Mouse (Mus musculus): ENCODE measurements at regions not wholly inside any gene's neighbourhood (a gene's known extent, or its start where the extent isn't known, plus 50 kb on each side); places are given as distances from the start of the nearest gene placed in this dataset.

DNA sequence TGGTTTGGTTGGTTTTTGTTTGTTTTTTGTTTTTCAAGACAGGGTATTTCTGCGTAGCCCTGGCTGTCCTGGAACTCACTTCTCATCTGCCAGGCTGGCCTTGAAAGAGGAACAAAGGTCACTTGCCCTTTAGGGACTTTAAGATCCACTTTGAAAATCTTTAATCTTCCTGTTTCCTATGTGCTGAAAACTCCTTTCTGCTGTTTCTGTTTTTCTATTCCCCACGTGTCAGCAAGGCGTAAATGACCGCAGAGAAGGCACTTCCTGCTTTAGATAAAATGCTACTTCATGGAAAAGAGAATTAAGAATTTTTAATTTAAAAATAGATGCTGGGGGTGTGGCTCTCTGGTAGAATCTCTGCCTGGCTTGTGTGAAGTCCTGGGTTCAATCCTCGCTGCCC lies 98.9 kb upstream of the Foxn2 start:
- H3K4me3 ChIP-seq: no peak overlapping the region
- H3K36me3 ChIP-seq (replicated peaks): no peaks in the 10 kb centered on the region
- H3K4me2 ChIP-seq: no peak overlapping the region
- no peaks in the 10 kb centered on the region for H3K27me3 ChIP-seq (replicated peaks)
- no peaks in the 10 kb centered on the region for H3K9me3 ChIP-seq
- H3K4me1 ChIP-seq: no peaks in the 10 kb centered on the region
- 78% methylated on average over 5 of the region's 5 CpGs for WGBS
- no peak overlapping the region for H3K27ac ChIP-seq
- no peak overlapping the region for H3K9ac ChIP-seq
- no peak for ATAC-seq (replicated peaks)

DNA sequence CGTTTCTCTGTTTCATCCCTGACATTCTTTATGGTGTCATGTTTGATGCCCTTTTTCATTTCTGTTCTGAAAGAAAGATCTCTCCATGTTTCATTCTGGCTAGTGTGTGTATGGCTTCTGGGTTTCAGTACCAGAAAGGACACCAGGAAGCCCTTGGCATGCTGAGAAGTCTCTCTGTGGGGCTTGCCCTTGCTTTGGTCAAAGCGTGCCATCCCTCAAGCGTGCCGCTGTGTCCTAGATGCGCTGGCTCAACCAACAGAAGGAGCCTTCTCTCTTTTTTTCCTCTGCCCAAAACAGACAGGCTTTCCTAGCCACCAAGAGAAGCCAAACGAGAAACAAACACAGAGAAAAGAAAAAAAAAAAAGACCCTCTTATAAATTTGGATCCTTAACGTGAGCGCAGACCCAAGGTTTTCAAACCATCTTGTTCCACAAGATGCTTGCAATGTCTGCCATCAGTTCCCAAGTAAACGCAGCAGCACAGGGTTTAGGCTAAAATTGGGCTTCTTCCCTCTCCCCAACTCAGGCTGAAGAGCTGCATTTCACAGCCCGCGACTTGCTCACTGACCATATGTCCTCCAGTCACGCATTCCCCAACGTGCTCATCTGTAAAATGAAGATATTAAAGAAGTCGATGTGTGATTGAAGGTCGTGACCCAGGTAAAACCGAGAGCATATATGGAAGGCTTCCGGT lies 97.3 kb upstream of the Foxn2 start:
- no peaks in the 10 kb centered on the region for H3K36me3 ChIP-seq (replicated peaks)
- ATAC-seq (replicated peaks): no peak
- H3K4me1 ChIP-seq: no peaks in the 10 kb centered on the region
- no peak overlapping the region for H3K27ac ChIP-seq
- no peaks in the 10 kb centered on the region for H3K9me3 ChIP-seq
- no peak overlapping the region for H3K4me2 ChIP-seq
- WGBS: 83% methylated on average over 17 of the region's 17 CpGs
- no peaks in the 10 kb centered on the region for H3K27me3 ChIP-seq (replicated peaks)
- H3K4me3 ChIP-seq: no peak overlapping the region
- no peak overlapping the region for H3K9ac ChIP-seq

DNA sequence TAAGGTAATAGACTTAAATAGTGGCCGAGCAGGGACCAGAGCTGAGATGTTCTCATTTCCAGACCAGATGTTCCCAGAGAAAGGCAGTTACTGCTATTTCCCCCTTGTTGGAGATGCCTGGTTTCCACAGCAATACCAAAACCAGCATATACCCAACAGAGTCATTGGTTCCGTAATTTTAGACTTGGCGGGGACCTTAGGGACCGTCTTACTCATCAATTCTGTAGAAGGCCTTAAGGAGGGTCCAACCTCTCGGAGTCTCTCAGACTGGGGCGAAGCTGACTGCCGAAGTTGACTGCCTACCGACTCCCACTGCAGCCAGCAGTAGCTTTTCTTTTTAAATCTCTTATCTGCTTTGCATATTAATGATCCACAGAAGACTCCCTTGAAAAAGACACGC lies 95.1 kb upstream of the Foxn2 start:
- Histone ChIP-seq H3K36me3 (replicated peaks) (no peaks in the 10 kb centered on the region), H3K9ac (no peak overlapping the region), H3K4me1 (no peaks in the 10 kb centered on the region), H3K9me3 (no peaks in the 10 kb centered on the region), H3K27ac (no peak overlapping the region), H3K4me2 (no peak overlapping the region), H3K27me3 (replicated peaks) (no peaks in the 10 kb centered on the region), H3K4me3 (no peak overlapping the region)
- WGBS: 70% methylated on average over 9 of the region's 9 CpGs
- ATAC-seq (replicated peaks): no peak

GRCm38 (mm10) chr17:88346896-88347295 lies 93.6 kb upstream of the Foxn2 start:
- no peak overlapping the region for H3K27ac ChIP-seq
- no peaks in the 10 kb centered on the region for H3K9me3 ChIP-seq
- no peak overlapping the region for H3K4me3 ChIP-seq
- no peaks in the 10 kb centered on the region for H3K4me1 ChIP-seq
- H3K9ac ChIP-seq: no peak overlapping the region
- H3K27me3 ChIP-seq (replicated peaks): no peaks in the 10 kb centered on the region
- H3K4me2 ChIP-seq: no peak overlapping the region
- H3K36me3 ChIP-seq (replicated peaks): no peaks in the 10 kb centered on the region
- ATAC-seq (replicated peaks): no peak
- 59% methylated on average over 3 of the region's 3 CpGs for WGBS

DNA sequence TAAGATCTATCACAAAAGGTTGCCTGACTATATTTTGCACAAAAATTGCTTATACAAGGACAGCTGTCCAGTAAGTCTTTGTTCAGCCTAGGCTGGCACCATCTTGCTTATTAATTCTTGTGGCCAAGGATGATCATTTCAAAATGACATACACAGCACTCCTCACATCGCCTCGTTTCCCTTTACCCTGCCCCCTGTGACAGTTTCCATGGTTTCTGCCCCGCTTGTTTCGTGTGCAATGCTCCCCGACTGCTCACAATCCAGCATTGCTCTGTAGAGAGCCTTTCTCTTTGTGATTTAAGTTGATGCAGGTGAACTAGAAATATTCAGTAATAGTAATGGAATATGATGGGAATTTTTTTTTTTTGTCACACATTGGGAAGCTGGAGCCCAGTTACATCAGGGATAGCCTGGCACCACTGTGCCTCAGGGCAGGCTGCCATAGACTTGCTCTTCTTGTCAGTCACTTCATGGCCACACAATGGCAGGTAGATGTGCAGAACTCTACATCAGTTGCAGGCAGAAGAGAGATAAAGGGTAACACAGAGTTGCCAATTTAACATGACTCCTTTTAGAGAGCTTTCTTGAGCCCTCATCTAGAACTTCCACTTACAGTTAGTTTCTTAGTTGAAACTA lies 90.6 kb upstream of the Foxn2 start:
- H3K36me3 ChIP-seq (replicated peaks): no peaks in the 10 kb centered on the region
- H3K4me2 ChIP-seq: no peak overlapping the region
- H3K27ac ChIP-seq: no peak overlapping the region
- H3K4me3 ChIP-seq: no peak overlapping the region
- H3K9ac ChIP-seq: no peak overlapping the region
- peak; percentile 76 for ATAC-seq (replicated peaks)
- 54% methylated on average over 5 of the region's 5 CpGs for WGBS
- no peaks in the 10 kb centered on the region for H3K9me3 ChIP-seq
- H3K27me3 ChIP-seq (replicated peaks): no peaks in the 10 kb centered on the region
- H3K4me1 ChIP-seq: no peaks in the 10 kb centered on the region

DNA sequence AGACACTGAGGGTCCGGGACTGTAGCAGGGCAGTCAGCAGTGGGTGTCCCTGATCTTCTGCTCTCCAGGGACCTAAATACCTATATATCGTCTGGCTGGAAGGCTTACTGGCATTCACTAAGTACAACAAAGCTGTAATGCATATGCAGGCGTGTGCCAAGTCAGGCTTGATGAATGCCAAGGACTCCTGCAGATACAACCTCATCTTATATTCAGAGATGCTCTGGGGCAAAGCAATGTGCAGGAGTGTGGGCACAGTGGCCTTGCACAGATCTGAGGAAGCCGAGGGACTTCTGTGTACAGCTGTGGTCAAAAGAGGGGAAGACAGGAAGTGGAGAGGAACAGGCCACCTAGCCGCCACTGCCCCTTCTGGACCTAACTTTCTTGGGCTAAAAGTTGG lies 89.5 kb upstream of the Foxn2 start:
- Histone ChIP-seq H3K4me1 (no peaks in the 10 kb centered on the region), H3K4me2 (no peak overlapping the region), H3K36me3 (replicated peaks) (no peaks in the 10 kb centered on the region), H3K27me3 (replicated peaks) (no peaks in the 10 kb centered on the region), H3K4me3 (no peak overlapping the region), H3K9me3 (no peaks in the 10 kb centered on the region), H3K27ac (no peak overlapping the region), H3K9ac (no peak overlapping the region)
- ATAC-seq (replicated peaks): no peak
- 76% methylated on average over 5 of the region's 5 CpGs for WGBS

GRCm38 (mm10) chr17:88352960-88353359 lies 87.6 kb upstream of the Foxn2 start:
- no peak overlapping the region for H3K4me2 ChIP-seq
- H3K36me3 ChIP-seq (replicated peaks): no peaks in the 10 kb centered on the region
- no peaks in the 10 kb centered on the region for H3K4me1 ChIP-seq
- H3K9ac ChIP-seq: no peak overlapping the region
- H3K9me3 ChIP-seq: no peaks in the 10 kb centered on the region
- H3K4me3 ChIP-seq: no peak overlapping the region
- no peak for ATAC-seq (replicated peaks)
- no peak overlapping the region for H3K27ac ChIP-seq
- no peaks in the 10 kb centered on the region for H3K27me3 ChIP-seq (replicated peaks)

DNA sequence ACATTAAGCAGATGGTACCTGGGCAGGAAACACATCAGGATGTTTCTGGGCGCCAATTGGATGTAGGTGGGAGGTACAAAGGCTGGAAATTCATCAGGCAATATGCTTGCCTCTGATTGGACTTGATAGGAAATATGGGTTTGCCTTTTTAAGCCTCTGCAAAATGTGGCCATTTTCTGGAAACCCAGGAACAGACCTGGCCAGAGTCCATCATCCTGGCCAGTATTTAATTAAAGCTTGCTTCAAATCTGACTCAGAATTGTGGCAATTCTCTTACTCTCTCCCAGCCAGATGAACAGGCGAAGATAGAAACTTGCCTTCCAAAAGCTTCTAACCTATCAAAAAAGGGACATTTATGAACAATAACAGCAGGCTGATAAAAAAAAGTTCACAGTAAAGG lies 79.3 kb upstream of the Foxn2 start:
- Histone ChIP-seq H3K27me3 (replicated peaks) (no peaks in the 10 kb centered on the region), H3K9ac (no peak overlapping the region), H3K4me1 (no peaks in the 10 kb centered on the region), H3K4me2 (no peak overlapping the region), H3K4me3 (no peak overlapping the region), H3K9me3 (no peaks in the 10 kb centered on the region), H3K27ac (no peak overlapping the region), H3K36me3 (replicated peaks) (no peaks in the 10 kb centered on the region)
- no peak for ATAC-seq (replicated peaks)
- 81% methylated on average over 2 of the region's 2 CpGs for WGBS

DNA sequence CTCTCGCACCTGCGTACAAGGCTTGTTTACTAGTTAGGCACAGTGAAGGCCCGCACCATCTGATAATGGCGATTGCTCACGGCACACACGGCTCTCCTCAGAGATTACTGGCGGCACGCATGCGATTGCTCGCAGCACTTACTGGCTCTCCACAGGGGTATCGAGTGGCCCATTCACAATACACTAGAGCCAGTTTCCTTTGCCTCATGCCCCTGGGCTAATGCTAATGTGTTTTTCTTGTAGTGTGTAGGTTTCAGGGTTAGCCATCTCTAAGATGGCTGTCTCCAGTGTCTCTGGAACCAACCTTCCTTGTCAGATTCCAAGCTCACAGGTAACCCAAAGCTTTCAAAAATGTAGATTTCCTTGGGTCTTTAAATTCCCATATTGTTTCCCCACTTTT lies 78.1 kb upstream of the Foxn2 start:
- no peak for ATAC-seq (replicated peaks)
- Histone ChIP-seq H3K36me3 (replicated peaks) (no peaks in the 10 kb centered on the region), H3K27ac (no peak overlapping the region), H3K4me3 (no peak overlapping the region), H3K4me2 (no peak overlapping the region), H3K9me3 (no peaks in the 10 kb centered on the region), H3K4me1 (no peaks in the 10 kb centered on the region), H3K27me3 (replicated peaks) (no peaks in the 10 kb centered on the region), H3K9ac (no peak overlapping the region)
- WGBS: 81% methylated on average over 11 of the region's 11 CpGs

GRCm38 (mm10) chr17:88367876-88368275 lies 72.6 kb upstream of the Foxn2 start:
- Histone ChIP-seq H3K27ac (no peak overlapping the region), H3K27me3 (replicated peaks) (no peaks in the 10 kb centered on the region), H3K4me3 (no peak overlapping the region), H3K4me2 (no peak overlapping the region), H3K36me3 (replicated peaks) (no peaks in the 10 kb centered on the region), H3K9ac (no peak overlapping the region), H3K4me1 (no peaks in the 10 kb centered on the region), H3K9me3 (no peaks in the 10 kb centered on the region)
- 80% methylated on average over 5 of the region's 5 CpGs for WGBS
- no peak for ATAC-seq (replicated peaks)

- Histone ChIP-seq H3K36me3 (replicated peaks) (no peaks in the 10 kb centered on the region), H3K9me3 (no peaks in the 10 kb centered on the region), H3K9ac (no peak overlapping the region), H3K27me3 (replicated peaks) (no peaks in the 10 kb centered on the region), H3K27ac (no peak overlapping the region), H3K4me1 (no peaks in the 10 kb centered on the region), H3K4me3 (no peak overlapping the region), H3K4me2 (no peak overlapping the region)
- ATAC-seq (replicated peaks): no peak
- WGBS: 82% methylated on average over 8 of the region's 8 CpGs
Observed at GRCm38 (mm10) chr17:88369971-88370370, 70.5 kb upstream of the Foxn2 start.

GRCm38 (mm10) chr17:88370676-88371075 lies 69.8 kb upstream of the Foxn2 start:
- Histone ChIP-seq H3K4me2 (no peak overlapping the region), H3K9ac (no peak overlapping the region), H3K4me3 (no peak overlapping the region), H3K27me3 (replicated peaks) (no peaks in the 10 kb centered on the region), H3K27ac (no peak overlapping the region), H3K9me3 (no peaks in the 10 kb centered on the region), H3K4me1 (no peaks in the 10 kb centered on the region), H3K36me3 (replicated peaks) (no peaks in the 10 kb centered on the region)
- WGBS: 64% methylated on average over 9 of the region's 9 CpGs
- ATAC-seq (replicated peaks): no peak

DNA sequence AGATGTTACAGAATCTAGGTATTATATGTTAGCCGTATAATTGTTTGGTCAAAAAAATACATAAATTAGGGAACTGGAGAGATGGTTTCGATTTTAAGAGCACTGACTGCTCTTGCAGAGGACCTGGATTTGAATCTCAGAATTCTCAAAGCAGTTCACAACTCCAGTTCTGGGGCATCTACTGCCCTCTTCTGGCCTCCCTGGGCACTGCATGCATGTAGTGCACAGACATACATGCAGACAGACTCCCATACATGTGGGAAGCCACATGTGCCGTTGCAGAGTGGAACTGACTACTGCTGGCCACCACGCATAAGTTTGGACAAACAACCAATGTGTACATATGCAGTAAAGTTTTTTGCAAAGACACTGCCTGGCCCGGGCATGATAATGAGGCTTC lies 62.0 kb upstream of the Foxn2 start:
- H3K4me3 ChIP-seq: no peak overlapping the region
- no peak for ATAC-seq (replicated peaks)
- H3K4me2 ChIP-seq: no peak overlapping the region
- 95% methylated on average over 5 of the region's 5 CpGs for WGBS
- H3K36me3 ChIP-seq (replicated peaks): no peaks in the 10 kb centered on the region
- H3K9me3 ChIP-seq: no peaks in the 10 kb centered on the region
- no peak overlapping the region for H3K27ac ChIP-seq
- no peaks in the 10 kb centered on the region for H3K4me1 ChIP-seq
- H3K9ac ChIP-seq: no peak overlapping the region
- H3K27me3 ChIP-seq (replicated peaks): no peaks in the 10 kb centered on the region
